Mouse (Mus musculus): ENCODE data around the gene Zfp68.
"Not testable (repeated sequence)": the region's sequence is repeated elsewhere in the genome, so short reads cannot be mapped to it uniquely, and the experiment has no call there.

The Zfp68 gene

GRCm38 (mm10) chr5:138619211-138620128 lies at the start of gene Zfp68:
Gene Zfp68, minus strand, starts transcription at chr5:138619761.
- peak; percentile 95 to 97 for DNase-seq

- DNase-seq, result peak; percentile 58 to 64
Measured at GRCm38 (mm10) chr5:138658922-138659321, 39.4 kb upstream of the Zfp68 start.

- peak; percentile 12 to 39 for DNase-seq
Measured at GRCm38 (mm10) chr5:138657854-138658253, 38.3 kb upstream of the Zfp68 start.

- DNase-seq, result peak in 1 of 2 experiments; percentile 5
Measured at GRCm38 (mm10) chr5:138657407-138657806, 37.8 kb upstream of the Zfp68 start.

- DNase-seq, result peak; percentile 71 to 74
Measured at GRCm38 (mm10) chr5:138656477-138657156, 37.1 kb upstream of the Zfp68 start.

GRCm38 (mm10) chr5:138652911-138653310 lies 33.4 kb upstream of the Zfp68 start:
- no peak for DNase-seq

GRCm38 (mm10) chr5:138641761-138642160 lies 22.2 kb upstream of the Zfp68 start:
- DNase-seq, result no peak

GRCm38 (mm10) chr5:138641081-138641480 lies 21.5 kb upstream of the Zfp68 start:
- no peak for DNase-seq

GRCm38 (mm10) chr5:138636486-138636885 lies 16.9 kb upstream of the Zfp68 start:
- DNase-seq, result no peak

- DNase-seq, result no peak
Measured at GRCm38 (mm10) chr5:138623478-138623875, 3.9 kb upstream of the Zfp68 start.

- DNase-seq, result peak; percentile 94 to 96
Measured at GRCm38 (mm10) chr5:138622645-138623477, 3.3 kb upstream of the Zfp68 start, which contains the start of gene A430033K04Rik. Gene A430033K04Rik, plus strand, starts transcription at chr5:138622859.

- no peak for DNase-seq
Measured at GRCm38 (mm10) chr5:138620836-138621235, 1.3 kb upstream of the Zfp68 start.

- no peak for DNase-seq
Measured at GRCm38 (mm10) chr5:138618353-138618752, 1.2 kb downstream of the Zfp68 start.

GRCm38 (mm10) chr5:138587396-138587795 lies 32.2 kb downstream of the Zfp68 start:
- DNase-seq, result peak in 1 of 2 experiments; percentile 10

- peak; percentile 52 for DNase-seq
Measured at GRCm38 (mm10) chr5:138571623-138572022, 47.9 kb downstream of the Zfp68 start.

GRCm38 (mm10) chr5:138564612-138565011 lies 54.9 kb downstream of the Zfp68 start, which contains the start of gene 1700123K08Rik:
Gene 1700123K08Rik, minus strand, starts transcription at chr5:138564712.
- not testable (repeated sequence) for DNase-seq

All from kidney, postnatal 4 days (tissue).